Mouse (Mus musculus) stomach, postnatal 0 days (tissue): Measurements from ENCODE around the gene Ddias.

Experiments used
- CTCF ChIP-seq: IDR thresholded peaks from 2 replicates; pipeline ENCODE4 v1.5.1; 2016; ENCODE audit warnings: antibody characterized with exemption, low read depth, mild to moderate bottlenecking, moderate library complexity
- EP300 ChIP-seq: optimal IDR thresholded peaks from 2 replicates; pipeline ENCODE3; 2016; ENCODE audit warnings: antibody characterized with exemption

DNA sequence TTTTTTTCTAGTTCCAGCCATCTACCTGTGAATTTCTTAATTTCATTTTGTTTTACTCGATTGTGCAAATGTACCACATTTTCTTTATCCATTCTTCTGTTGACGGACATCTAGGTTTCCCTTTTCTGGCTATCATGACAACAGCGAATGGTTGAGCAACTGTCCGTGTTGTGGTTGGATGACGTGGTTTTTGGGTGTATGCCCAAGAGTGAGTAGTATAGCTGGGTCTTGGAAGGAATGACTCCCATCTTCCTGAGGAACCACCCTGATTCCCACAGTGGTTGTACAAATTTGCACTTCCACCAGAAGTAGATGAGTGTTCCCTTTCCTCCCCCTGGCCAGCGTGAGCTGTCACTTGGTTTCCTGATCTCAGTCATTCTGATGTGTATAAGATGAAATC, 41.7 kb downstream of the Ddias start:
- TF ChIP-seq EP300, result no peak
- no peak for TF ChIP-seq CTCF
